Mouse (Mus musculus) olfactory bulb, adult 2 months (tissue): Measurements from ENCODE around the gene Psg17. TPM values are rescaled to one million over a fixed set of nuclear protein-coding genes. Genes with fewer than 3 reads are reported as not detected.

Experiments
- H3K27ac ChIP-seq: fragments of 200-500 bp; 2 replicates; pipeline ENCODE4 v1.5.1; 2012; ENCODE audit warnings: low read depth, low read length; ENCODE audit not compliant: insufficient read depth
- H3K4me1 ChIP-seq: fragments of 200-500 bp; 2 replicates; pipeline ENCODE4 v1.6.1; 2012; ENCODE audit warnings: low read length; ENCODE audit not compliant: control insufficient read depth, insufficient read depth
- H3K4me3 ChIP-seq: fragments of 200-500 bp; 2 replicates; pipeline ENCODE4 v1.5.1; 2012; ENCODE audit warnings: mild to moderate bottlenecking, low read depth, low read length, moderate library complexity; ENCODE audit not compliant: insufficient read depth
- CTCF ChIP-seq: fragments of 200-500 bp; IDR thresholded peaks from 2 replicates; pipeline ENCODE4 v1.5.1; 2012; ENCODE audit warnings: low read depth, mild to moderate bottlenecking, low read length, moderate library complexity; ENCODE audit not compliant: insufficient read depth
- POLR2A ChIP-seq: fragments of 200-500 bp; IDR thresholded peaks from 2 replicates; pipeline ENCODE4 v1.6.1; 2012; ENCODE audit warnings: mild to moderate bottlenecking, low read depth, low read length, moderate library complexity; ENCODE audit not compliant: insufficient read depth
- polyA plus RNA-seq: library from polyadenylated mRNA; stranded (reverse); fragments of >200 nt; gene quantifications from 2 replicates; pipeline ENCODE4 v1.2.4, GENCODE M21; 2012; ENCODE audit warnings: low replicate concordance; ENCODE audit not compliant: missing spikeins, insufficient read depth, insufficient read length

Psg17 gene
- polyA plus RNA-seq, 1 experiment: not detected

GRCm38 (mm10) chr7:18779337-18779781, 42.0 kb downstream of the Psg17 start:
- no peak overlapping the region for H3K4me3 ChIP-seq
- TF ChIP-seq CTCF (no peak), POLR2A (no peak)
- no peaks in the 10 kb centered on the region for H3K4me1 ChIP-seq
- H3K27ac ChIP-seq: no peak overlapping the region

Other genes starting within 250 kb of the Psg17 start
- not detected in 2 replicates for gene Psg23, start 205.1 kb downstream of the Psg17 start, polyA plus RNA-seq
- gene Psg21, start 164.9 kb downstream of the Psg17 start, polyA plus RNA-seq: not detected in 2 replicates
- not detected in 2 replicates for gene Psg20, start 135.4 kb downstream of the Psg17 start, polyA plus RNA-seq
- gene Psg22, start 103.5 kb downstream of the Psg17 start, polyA plus RNA-seq: not detected in 2 replicates
- gene Psg19, start 23.1 kb downstream of the Psg17 start, polyA plus RNA-seq: not detected in 2 replicates
- gene Mill2, start 18.4 kb upstream of the Psg17 start, polyA plus RNA-seq: not detected in 2 replicates
- not detected in 2 replicates for gene Pglyrp1, start 49.7 kb upstream of the Psg17 start, polyA plus RNA-seq
- gene Ccdc61, start 88.8 kb upstream of the Psg17 start, polyA plus RNA-seq: not detected in 2 replicates
- not detected in 2 replicates for gene Nova2, start 104.3 kb upstream of the Psg17 start, polyA plus RNA-seq
- not detected in 2 replicates for gene Nanos2, start 165.8 kb upstream of the Psg17 start, polyA plus RNA-seq
- not detected in 2 replicates for gene Mypop, start 169.6 kb upstream of the Psg17 start, polyA plus RNA-seq
- not detected in 2 replicates for gene Irf2bp1, start 182.4 kb upstream of the Psg17 start, polyA plus RNA-seq
- gene Foxa3, start 201.9 kb upstream of the Psg17 start, polyA plus RNA-seq: not detected in 2 replicates
- not detected in 2 replicates for gene Sympk, start 202.8 kb upstream of the Psg17 start, polyA plus RNA-seq
- not detected in 2 replicates for gene Rsph6a, start 233.1 kb upstream of the Psg17 start, polyA plus RNA-seq